Mouse (Mus musculus) cerebellum, adult 2 months (tissue): ENCODE results near the gene Adgrv1.

Experiments
- CTCF ChIP-seq: fragments of 200-500 bp; IDR thresholded peaks from 2 replicates; pipeline ENCODE4 v1.5.1; 2011; ENCODE audit warnings: low read depth, mild to moderate bottlenecking, control low read depth, low read length, moderate library complexity, borderline replicate concordance; ENCODE audit not compliant: insufficient read depth
- POLR2A ChIP-seq: fragments of 200-500 bp; IDR thresholded peaks from 2 replicates; pipeline ENCODE4 v1.6.1; 2011; ENCODE audit warnings: low read length, control low read depth, borderline replicate concordance; ENCODE audit not compliant: insufficient read depth

- TF ChIP-seq CTCF (no peak), POLR2A (no peak)
Observed at GRCm38 (mm10) chr13:81108526-81109302, 524.2 kb downstream of the Adgrv1 start.
